Mouse (Mus musculus) kidney, adult 2 months (tissue): ENCODE data around the gene Fbxl8.
A peak's percentile ranks its signal among the peaks of the same experiment; 100 is the strongest.

Source experiments
- CTCF ChIP-seq: fragments of 200-500 bp; conservative IDR thresholded peaks from 2 replicates; pipeline ENCODE4 v1.5.1; 2011; ENCODE audit warnings: low read depth, mild to moderate bottlenecking, control low read depth, low read length, moderate library complexity, mixed read lengths; ENCODE audit not compliant: insufficient read depth, insufficient read length
- POLR2A ChIP-seq: fragments of 200-500 bp; IDR thresholded peaks from one replicate; pipeline ENCODE4 v1.6.1; 2011; ENCODE audit warnings: low read depth, low read length, control low read depth

GRCm38 (mm10) chr8:105289805-105290460 lies 25.5 kb downstream of the Fbxl8 start, which contains the start of gene 4931428F04Rik:
- peak; percentile 53 for TF ChIP-seq CTCF
- no peak for TF ChIP-seq POLR2A
